Mouse (Mus musculus): ENCODE results near the gene Blmh.

The Blmh gene

GRCm38 (mm10) chr11:77002361-77002760 lies 77.8 kb downstream of the Blmh start:
- DNase-seq = no peak

DNA sequence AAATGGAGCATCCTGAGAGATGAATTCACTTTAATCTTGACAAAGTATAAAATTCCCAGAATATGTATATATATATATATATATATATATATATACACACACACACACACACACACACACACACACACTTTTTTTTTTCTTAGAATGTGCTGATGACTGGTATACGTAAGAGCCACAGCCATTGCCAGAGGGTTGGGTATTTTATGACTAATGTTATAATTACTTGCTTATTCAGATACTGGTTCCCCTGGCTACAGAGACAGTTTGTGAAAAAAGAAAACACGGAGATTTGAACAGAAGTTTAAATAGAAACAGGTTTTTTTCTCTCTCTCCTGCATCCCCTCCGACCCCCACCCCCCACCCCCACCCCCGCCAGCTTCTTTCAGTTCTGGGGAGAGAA lies 81.3 kb downstream of the Blmh start:
- no peak for DNase-seq

GRCm38 (mm10) chr11:77006616-77007015 lies 82.0 kb downstream of the Blmh start:
- DNase-seq = no peak

- no peak for DNase-seq
Observed at GRCm38 (mm10) chr11:77009069-77010025, 84.7 kb downstream of the Blmh start.

DNA sequence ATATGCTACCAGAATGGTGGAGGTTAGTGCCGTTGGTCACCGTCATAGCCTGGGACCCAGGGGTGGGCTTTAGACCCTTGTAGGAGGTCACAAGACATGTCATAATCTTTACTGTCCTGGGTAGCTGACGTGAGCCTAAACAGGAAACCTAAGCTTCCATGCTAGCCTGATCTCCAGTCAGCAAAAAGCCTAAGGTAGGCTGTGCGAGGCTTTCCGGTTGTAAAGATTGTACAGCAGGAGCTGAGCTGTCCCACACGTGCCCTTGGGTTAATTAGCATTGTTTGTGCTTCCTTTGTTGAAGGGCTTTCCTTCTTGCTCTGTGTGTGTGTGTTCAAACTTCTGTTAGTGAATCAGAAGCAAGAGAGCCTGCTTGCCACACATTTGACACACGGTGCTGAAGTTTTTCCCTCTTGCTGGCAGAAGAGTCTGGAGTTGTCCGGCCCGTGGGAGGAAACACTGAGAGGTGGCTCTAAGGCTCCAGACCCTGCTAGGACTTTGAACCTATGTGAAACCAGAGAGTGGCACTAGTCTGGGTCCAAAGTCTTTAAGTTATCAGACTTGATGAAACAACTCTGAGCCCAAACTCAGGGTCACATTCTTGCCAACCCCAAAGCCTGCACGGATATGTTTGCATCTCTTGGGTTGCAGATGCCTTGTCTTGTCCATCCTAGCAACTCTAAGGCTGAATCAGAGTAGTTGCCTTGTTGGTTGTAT lies 86.3 kb downstream of the Blmh start:
- no peak for DNase-seq

GRCm38 (mm10) chr11:77018046-77018445 lies 93.4 kb downstream of the Blmh start:
- no peak for DNase-seq

DNA sequence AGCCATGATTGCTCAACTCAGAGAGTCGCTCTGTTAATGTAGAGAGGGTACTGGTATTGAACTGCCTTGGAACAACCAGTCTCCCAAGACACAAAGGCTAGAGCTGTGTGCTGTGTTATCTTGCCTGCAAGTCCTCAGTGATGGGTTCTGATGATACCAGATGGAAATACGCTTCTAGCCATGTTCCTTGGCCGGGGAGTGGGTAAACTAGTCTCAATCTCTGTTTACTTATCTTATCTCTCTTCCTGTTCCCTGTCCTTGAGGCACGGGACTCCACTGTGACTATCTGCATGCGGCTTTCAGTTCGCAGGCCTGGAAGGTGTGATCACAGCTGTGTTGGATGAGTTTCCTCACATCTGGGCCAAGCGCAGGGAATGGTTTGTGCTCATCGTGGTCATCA lies 94.9 kb downstream of the Blmh start:
- no peak for DNase-seq

- DNase-seq = no peak
Observed at GRCm38 (mm10) chr11:77021749-77022396, 97.3 kb downstream of the Blmh start.

DNA sequence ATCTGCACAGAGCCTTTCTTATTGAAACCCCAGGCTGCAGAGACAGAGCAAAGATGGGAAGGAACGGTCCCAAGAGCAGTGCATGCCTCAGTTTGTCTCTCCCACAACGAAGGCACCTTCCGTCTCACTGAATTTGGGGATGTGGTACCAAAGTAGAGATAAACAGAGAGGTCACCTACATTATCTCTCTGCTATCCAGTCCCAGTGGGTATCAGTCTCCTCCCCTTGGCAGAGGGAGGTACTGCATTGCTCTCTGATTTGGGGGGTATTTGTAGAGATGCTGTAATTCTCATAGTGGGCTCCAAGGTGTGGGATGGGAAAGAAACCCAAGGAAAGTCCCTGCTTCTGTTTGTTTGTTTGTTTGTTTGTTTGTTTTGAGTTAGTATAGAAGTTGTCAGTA lies 102.0 kb downstream of the Blmh start:
- DNase-seq = peak; percentile 28

DNA sequence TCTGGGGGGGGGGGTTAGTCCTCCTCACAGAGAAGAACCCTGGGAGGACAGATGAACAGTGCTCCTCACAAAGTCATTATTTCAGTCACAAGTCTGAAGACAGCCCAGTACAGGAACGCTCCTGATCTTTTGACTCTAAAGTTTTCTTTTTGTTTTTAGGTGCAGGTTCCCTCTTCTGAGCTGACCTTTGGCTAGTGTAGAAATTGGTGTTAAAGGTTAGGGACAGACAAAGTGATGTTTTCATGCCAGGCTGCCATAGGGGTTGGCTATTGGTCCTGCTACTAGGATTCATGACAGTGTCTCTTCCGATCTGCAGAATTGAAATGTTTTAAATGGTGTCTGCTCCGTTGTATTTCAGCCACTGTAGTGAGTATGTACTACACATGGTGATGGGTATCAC lies 103.5 kb downstream of the Blmh start:
- DNase-seq = no peak

DNA sequence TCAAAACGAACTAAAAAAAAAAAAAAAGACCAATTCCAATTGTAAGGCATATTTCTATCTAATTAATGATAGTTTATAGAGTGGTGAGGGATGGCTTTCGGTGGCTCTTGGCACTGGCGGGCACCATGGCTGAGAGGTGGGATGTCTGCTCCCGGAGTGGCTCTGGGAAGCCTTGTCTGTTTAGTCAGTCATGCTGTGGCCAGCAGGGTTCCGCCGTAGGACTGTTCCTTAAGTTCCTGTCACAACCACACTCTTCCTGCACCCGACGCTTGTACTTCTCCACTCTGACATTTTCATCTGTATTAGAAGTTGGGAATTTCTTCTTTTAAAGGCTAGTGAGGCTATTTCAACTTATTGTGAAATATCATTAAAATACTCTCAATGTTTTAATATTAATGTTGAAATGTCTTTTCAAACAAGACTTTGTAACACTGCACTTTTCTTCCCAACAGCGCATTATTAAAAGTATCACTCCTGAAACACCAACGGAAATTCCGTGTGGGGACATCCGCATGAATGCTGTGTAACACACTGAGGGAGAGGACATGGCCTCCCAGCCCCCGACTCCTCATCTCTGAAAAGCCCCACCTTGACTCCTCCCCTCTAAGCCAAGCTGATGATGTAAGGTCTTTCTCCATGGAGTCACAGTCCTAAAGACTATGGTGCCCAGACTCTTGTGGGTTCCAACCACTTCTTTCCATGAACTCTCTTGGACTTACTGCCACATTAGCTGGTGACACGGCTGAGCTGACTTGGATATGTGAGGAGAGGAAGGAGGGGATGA lies 106.7 kb downstream of the Blmh start:
- no peak for DNase-seq
